Mouse (Mus musculus) naive thymus-derived CD4-positive, alpha-beta T cell, adult 2 months (primary cell): ENCODE measurements around the gene Hist1h2ah.

Source experiments
- DNase-seq: peaks from one replicate; pipeline ENCODE4 v3.0.0-alpha.2; 2011; ENCODE audit warnings: low read depth

Hist1h2ah gene

DNA sequence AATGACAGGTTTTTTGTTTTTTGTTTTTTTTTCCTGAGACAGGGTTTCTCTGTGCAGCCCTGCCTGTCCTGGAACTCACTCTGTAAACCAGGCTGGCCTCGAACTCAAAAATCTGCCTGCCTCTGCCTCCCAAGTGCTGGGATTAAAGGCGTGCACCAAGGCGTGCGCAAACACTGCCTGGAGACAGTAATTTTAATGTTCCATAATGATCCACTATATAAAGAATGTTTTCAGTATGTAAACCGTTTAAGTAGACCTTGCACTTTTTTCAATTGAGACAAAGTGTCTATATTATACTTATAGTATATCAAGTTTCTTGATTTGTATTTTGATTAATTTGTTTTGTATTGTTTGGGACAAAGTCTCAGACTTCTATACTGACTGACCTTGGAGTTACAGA lies 4.0 kb upstream of the Hist1h2ah start:
- no peak for DNase-seq

DNA sequence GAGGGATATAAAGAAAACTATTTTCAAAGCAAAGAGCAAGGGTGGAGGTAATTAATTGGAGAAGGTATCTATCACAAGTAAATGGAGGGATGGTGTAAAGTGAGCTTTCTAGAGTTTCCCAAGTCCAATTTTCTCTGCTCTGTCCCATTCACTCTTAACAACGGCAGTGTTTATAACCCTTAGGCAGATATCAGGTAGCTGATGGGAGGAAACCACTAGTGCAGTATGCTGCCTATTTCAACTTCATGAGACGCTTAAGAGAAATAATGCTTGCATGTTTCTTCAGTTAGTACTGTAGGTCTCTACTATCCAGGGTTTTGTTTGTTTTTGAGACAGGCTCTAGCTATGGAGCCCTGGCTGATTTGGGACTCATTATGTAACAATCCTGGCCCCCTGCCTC lies 2.0 kb upstream of the Hist1h2ah start:
- DNase-seq, result no peak

DNA sequence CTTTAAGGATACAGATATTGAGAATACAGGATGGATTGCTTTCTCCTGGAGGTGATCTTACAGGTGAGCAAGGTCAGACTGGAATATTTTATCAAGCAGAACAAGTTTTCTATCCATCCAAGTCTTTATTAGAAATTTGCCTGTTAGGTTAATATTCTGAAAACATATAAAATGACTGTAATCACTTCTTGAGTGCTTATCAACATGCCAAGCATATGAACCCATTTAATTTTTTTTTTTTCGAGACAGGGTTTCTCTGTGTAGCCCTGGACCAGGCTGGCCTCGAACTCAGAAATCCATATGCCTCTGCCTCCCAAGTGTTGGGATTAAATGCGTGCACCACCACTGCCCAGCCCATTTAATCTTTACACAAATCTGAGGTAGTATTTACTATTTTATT lies 1.6 kb upstream of the Hist1h2ah start:
- DNase-seq, result no peak

DNA sequence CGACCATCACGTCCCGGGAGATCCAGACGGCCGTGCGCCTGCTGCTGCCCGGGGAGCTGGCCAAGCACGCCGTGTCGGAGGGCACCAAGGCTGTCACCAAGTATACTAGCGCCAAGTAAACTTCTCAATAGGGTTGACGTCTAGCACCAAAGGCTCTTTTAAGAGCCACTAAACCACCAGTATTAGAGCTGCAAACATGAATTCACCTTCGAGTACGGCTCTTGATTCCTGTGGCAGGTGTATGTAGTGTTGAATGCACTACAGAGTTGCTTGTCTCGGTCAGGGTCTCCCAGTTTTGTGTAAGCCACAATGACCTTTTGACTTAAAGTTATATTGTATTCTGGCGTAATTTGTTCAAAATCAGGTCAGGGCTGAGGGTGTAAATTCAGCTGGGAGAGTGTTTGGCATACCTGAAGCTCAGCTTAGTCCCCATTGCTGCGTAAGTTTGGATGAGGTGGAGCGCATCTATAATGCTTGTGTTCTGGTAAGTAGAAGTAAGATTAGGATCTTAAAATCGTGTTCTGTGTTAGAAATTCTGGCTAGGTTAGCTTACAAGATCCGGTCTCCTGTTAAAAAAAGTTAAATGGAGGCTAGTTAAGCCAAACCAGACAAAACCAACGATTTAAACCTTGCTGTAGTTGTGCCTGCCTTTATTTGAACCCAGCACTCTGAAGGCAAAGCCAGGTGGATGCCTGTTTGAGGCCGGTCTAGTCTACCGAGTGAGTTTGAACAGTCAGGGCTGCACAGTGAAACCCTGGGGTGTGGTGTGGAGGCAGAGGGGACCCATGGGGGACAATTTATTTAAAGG lies 985 bp upstream of the Hist1h2ah start:
- DNase-seq, result peak; percentile 54

DNA sequence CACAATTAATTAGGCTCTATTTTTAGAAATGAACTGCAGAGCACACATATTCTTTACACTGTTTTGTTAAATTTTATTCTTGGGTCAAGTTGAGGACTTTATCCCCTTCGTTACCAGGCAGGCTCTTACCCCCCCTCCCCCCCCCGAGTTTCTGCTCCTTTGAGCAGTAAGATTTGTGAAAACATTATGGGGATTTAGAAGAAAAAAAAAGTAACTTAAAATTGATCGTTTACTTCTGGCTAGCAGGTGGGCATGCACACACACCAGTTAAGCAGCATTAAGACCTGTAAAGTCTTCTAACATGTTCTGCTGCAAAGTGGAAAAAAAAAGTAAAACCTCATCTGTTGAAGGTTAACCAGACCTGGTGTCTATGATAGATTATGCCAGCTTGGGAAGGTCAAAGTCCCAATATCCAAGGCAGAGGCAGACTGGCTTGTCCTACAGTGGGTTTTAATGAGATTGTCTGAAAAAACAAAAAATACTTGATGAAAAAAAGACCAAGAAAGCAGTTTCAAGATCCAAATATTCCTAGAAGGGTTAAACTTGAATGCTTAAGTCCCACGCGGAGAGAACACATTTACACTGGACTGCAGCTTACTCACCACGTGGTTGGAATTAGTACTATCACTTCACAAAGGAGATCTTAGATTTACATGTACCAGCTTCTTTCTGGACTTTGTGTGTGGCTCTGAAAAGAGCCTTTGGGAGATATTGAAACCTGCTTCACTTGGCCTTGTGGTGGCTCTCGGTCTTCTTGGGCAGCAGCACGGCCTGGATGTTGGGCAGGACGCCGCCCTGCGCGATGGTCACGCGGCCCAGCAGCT lies 713 bp downstream of the Hist1h2ah start:
- DNase-seq, result no peak

DNA sequence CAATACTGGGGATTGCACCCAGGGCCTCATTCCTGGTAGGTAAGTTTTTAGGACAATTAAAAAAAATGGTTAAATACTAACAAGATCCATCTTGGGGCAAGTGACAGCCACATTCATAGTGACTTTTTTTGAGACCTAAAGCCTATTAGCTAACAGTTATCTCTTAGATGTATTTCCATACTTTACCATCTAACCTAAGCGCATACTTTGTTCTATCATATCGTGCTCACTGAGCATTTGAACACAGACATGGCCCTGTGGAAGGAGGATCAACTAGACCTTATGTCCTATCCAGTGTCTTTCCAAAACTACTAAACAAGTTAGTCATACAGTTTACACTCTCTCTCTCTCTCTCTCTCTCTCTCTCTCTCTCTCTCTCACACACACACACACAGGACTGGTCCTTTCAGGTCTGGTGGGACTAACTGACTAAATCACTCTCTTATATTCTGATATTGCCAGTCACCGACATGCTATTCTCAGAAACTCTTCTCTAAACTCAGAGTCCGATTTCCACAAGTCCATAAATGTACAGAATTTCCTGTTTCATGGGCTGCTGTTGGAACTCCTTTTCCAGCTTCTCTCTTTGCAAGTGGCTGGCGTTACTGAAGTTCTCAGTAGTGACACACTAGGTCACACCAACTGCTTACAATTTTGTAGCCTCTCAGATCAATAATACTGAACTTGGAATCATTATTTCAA lies 1.5 kb downstream of the Hist1h2ah start:
- no peak for DNase-seq

DNA sequence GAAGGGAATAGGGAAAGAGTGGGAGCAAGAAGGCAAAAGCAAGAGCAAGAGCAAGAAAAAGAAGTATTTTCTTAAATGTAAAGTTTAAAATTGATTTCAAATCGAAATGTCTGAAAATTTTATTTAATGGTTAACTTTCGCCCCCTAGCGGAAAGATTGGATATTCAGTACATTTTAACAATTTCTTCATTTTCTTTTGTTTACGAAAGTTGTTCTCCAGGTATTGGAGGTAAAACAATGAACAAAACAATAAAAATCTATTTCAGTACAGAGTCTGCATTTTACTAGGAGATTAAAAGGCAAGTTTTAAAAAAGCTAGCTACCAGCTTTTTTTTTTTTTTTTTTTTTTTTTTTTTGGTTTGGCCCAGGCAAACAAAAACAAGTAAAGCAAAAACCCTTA lies 4.9 kb downstream of the Hist1h2ah start:
- peak; percentile 83 for DNase-seq

DNA sequence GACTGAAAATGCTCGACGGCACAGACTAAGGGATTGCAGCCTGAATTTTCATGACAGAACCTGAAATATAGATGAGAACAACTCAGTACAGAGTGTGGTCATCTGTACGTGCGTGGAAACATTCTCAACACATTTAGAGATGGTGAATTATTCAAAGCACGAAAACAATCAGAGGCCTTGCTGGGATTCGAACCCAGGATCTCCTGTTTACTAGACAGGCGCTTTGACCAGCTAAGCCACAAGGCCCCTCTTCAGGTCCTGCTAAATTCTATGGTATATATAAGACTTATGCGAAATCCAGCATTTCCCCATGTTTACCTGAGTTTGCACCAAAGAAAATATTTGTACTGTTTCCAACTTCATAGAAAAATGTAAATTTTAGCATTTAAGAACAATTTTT lies 5.4 kb downstream of the Hist1h2ah start:
- DNase-seq, result no peak

DNA sequence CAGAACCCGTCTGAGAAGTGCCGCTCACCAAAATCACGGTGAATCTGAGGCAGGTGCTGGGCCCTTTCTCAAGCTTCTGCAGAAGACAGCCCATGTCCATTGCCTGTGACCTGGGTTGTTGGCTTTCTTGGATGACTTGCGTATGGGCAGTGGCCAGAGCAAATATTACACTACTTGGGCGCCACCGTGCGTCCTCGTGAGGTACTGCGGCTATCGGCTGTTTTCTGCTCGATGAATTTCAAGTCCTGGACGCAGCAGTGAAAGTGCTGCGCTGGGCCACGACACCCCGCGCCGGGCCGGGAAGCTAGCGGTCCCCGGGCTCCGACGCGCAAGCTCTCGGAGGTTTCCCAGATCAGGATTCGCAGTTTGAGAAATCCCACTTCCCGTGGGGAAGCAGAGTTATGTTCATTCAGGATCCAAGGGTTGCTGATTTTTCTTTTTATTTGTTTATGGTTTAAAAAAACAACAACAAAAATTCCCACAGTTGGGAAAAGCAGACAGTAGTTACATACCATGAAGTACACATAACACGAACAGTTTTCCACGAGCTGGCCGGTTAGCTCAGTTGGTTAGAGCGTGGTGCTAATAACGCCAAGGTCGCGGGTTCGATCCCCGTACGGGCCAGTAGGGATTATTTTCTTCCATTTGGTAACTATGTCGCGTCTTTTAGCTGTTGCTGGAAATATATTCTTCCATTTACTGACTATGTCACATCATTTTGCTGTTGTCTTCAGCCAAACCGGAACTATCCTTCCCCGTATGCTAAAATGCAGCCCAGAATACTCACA lies 6.5 kb downstream of the Hist1h2ah start:
- DNase-seq, result peak; percentile 95

DNA sequence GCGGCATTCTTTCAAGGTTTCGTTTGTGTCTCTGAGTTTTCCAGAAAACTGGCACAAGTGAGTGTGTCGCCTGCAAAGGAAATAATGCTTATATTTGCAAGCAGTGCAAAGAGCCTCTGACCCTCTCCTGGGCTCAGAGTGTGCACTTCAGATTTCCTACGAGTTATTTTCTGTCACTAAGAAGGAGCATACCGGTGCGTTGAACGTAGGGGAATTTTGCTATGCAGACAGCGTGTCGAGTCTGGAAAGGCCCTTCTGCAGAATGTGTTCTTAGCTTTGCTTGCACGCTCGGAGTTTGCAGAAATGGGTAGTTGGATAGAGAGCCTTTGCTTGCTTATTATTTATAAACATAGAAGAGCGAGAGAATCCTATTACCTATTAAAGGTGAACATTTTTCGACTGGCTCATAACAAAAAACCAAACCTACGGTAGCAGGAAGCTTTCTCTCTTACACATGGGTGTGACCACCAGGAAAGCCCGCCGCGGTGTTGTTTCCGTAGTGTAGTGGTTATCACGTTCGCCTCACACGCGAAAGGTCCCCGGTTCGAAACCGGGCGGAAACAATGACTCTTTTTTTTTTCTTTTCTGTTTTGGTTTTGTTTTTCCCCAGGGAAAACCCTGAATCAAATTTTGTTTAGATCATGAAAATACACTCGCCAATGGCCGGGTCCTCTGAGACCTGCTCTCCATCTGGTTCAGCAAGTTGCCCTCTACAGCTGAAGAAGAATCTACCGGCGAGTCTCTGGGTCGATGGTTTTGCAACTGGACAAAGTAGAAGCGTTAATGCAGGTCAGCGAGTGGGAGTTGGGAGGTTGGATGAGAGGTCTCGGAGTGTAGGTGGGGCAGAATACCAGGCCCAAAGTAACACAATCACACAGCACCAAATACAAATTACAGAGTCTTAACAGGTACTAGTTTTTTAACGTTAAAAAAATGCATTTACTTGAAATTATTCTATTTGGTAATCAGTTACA lies 9.0 kb downstream of the Hist1h2ah start:
- peak; percentile 88 for DNase-seq

DNA sequence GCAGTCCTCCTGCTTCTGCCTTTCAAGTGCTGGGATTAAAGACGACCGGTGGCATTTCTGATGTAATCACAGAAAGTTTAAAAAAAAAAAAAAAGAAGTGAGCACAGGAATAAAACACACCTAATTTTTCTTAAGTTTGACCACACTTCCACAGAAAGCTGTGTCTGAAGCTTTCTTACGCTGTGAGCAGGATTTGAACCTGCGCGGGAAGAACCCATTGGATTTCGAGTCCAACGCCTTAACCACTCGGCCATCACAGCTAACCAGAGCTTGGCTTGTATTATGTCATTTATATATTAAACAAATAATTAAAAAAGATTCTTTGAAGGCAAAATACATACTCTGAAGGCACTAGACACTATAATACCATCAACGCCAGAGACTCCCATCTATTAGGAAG lies 13.1 kb downstream of the Hist1h2ah start:
- peak; percentile 83 for DNase-seq

DNA sequence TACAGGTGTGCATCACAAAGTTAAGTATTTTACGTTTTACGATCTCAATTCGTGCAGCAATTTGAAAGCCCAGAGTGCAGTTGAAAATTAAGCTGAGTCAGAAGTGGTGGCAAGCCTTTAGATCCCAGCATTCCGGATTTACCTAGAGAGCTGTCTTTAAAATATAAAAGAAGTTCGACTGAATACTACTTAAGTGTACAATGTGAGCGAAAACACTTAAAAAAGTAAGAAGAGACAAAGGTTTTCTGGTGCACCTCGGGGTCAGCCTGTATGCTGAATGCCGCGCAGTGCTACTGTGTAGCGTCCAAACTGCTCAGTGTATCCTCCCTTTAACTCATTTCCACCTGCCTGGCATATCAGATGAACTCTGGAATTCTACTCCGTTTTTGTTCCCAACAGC lies 13.8 kb downstream of the Hist1h2ah start:
- peak; percentile 39 for DNase-seq

DNA sequence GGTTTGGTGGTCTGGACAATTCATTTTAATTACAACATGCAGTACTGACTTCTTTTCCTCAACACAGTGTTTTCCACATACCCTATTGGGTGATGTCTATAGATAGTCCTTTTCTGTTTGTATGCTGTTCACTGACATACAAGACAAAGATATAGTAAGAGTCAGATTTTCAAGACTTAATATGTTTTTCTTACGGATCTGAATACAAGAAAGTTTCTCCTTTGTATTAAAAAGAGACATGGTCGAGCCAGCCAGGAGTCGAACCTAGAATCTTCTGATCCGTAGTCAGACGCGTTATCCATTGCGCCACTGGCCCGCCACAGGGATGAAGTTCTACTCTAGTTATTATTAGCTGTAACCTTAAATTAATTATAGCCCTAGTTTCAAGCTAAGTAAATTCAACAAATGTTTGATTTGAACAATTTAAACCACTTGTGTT lies 14.4 kb downstream of the Hist1h2ah start:
- DNase-seq, result peak; percentile 59

DNA sequence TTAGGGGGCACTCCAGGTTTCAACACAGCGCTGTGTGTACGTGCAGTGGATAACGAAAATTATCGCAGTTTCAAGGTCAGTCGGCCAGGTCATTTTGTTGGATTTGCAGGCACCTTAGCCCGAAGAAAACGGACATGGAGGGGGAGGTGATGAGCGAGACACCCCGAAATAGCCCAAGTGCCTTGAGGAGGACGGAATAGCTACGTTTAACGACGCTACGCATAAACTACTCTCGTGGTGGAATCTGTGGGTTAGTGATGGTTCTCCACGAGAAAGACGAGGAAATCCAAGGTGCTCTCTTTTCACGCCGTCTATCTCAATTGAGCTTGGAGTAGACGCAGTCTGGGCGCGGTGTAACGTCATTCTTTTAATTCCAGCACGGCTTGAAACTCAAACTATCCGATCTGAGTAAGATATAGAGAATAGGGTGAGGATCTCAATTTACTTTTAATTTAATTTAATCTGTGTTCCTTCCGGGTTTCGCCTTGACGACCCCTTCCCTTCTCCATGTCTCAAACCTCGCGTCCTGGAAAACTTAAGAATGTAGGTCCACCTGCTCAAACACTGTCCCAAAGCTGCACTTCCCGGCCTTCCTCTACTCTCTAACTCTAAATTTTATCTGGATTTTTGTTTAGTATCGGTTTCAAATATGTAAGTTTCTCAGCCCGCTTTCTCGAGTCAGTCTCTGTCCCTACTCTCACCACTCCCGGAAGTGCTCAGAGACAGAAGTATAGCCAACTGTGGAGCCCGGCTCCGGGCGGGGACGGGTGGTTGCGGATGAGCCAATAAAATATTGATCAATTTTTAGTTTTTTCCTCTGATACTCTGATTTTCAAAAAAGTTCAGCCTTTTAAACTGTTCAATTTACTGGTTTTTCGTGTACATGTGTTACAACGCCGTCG lies 15.2 kb downstream of the Hist1h2ah start:
- peak; percentile 45 for DNase-seq

DNA sequence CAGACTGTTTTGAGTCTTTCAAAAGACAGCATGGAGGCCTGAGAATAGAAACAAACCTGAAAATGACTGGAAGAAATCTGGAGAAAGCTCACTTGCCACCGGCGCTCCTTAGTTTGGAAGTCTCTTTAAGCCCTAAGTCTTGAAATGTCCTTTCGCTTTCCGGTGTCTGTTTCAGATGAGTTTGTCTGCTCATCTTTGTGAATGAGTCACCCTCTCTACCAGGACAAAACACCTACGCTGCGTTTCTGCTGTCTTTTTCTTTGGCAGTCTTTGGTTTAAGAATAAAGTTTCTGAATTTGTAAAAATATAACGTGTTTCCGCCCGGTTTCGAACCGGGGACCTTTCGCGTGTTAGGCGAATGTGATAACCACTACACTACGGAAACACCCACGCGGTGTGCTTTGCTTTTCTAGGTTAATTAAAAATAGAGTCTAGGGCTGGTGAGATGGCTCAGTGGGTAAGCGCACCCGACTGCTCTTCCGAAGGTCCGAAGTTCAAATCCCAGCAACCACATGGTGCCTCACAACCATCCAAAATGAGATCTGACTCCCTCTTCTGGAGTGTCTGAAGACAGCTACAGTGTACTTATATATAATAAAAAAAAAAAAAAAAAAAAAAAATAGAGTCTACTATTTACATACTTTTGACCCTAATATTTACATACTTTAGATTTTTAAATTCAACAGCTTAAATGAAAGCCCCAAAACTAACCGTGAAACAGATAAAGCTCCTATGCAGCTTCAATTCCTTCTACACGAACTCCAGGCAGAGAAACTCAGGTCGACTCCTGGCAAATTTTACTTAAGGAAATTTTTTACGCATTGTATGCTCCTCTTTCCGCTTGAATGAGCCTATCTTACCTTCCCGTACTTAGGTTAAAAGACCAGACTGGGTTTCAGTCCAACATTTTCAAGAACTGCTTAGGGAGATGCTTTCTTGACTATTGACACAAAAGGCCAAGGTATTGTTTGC lies 19.6 kb downstream of the Hist1h2ah start:
- peak; percentile 96 for DNase-seq

DNA sequence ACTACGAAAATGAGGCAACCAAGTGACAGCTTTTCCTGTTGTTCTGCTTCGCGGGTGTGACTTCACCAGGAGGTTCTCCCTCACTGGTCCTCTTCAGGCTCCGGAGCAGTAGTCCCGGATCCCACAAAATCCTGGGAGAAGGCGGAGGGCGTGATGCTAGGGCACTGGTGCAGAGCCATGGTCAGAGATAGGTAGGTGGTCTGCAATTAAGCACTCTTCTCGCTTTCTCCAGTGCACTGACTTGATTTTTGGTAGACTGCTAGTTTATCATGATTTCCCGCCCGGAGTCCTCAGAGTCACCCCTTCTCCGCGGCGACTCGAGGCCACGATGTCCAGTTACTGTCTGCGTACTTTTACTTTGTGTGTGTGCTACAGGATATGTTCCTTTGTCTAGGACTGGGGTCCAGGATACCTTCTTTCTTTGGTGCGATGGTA lies 20.9 kb downstream of the Hist1h2ah start:
- DNase-seq, result peak; percentile 43

DNA sequence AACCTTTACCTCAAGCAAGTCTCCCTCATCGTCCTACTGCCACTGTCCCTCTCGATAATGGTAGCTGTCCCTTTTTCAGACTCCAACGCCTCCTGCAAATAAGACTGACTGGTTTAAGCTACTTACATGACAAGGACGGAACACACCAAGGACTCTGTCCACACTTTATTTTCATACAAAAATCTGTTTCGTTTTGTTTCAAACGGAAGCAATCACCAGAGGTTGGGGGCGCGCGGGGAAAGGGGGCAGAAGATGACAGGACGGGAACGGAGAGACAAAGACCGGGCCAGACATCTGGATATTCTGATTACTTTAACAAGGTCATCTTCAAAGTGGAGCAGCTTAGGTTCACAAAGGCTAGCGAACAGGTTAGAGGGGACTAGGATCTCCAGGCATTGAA lies 21.7 kb downstream of the Hist1h2ah start:
- DNase-seq, result peak; percentile 27

DNA sequence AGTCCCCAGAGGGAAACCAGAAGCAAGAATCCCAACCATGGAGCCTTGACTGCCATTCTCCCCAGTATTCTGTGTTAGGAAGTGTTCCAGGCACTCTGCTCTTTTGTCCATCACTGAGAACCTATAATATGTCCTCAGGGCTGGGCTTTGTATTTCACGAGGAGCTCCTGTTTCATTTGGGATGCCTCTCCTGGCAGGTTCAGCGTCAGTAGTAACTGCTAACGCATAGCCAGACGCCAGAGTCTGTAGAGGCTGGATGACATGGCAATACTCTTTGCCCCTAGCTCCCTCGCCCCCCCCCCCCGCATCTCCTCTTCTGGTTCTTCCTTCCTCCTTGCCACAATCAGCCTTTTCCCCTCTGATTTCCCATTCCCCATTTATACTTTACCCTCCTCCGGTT lies 25.7 kb downstream of the Hist1h2ah start, which contains the start of gene Prss16:
Gene Prss16 (minus strand): TSS at position 101 of the 400 bp plus-strand sequence.
- no peak for DNase-seq
